Mouse (Mus musculus): ENCODE measurements at regions not wholly inside any gene's neighbourhood (a gene's known extent, or its start where the extent isn't known, plus 50 kb on each side); places are given as distances from the start of the nearest gene placed in this dataset.
A peak's percentile ranks its signal among the peaks of the same experiment; 100 is the strongest.

DNA sequence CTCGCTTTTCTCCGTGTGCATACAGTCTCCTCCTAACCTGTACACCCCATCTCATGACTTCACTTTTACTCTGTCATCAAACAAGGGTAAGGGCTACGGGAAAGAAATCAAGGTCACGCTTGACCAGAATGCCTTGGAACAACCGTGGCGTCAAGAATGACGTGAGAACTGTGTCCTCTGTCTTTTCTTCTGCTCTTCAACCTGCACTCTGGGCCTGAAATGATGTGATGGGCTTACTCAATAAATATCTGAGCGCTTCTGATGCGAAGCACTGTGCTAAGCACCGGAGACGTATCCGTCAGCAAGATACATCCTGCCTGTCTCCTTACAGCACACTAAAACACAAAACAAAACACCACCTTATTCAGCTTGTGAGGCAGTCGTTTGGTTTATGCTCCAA is 185.8 kb upstream of the Mkln1 start:
- no peak for ATAC-seq (ENCODE audit: poor library complexity, severe bottlenecking)

DNA sequence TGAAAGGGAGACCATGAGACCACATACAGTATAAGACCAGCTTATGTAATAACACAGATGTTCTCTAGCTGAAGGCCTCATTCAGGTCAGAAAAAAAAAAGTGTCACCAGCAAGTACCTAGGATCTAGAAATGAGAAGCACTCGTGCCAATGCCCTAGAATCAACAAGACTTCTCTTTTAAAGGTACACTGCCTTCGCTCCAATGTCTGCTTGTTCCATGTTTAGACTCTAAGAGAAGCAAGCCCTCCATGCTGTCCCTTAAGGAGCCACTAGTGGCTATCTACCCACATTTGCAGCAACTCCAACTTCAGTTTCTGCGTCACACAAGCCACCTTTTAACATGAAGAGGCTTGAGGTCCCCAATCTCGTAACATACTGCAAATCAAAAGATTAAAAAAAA is 185.4 kb upstream of the Mkln1 start:
- no peak for ATAC-seq (ENCODE audit: poor library complexity, severe bottlenecking)

DNA sequence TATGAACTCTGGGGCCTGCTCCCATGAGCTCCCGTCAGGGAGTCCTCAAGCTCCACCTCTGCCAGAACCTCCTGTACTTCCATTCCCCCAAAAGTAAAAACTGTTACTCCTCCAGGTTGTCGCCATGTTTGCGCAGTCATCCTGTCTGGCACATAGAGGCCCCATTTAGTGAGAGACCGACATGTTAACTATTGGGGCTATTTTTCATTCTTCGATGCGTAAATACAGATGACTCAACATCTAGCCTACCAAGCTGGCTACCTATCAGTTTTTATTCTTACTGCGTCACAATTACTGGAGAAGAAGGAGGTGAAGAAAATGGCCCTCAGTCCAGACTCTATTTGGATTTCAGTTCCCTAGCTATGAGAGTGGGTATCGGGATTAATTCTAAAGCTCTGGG is 182.9 kb upstream of the Mkln1 start:
- ATAC-seq (ENCODE audit: poor library complexity, severe bottlenecking) = no peak

DNA sequence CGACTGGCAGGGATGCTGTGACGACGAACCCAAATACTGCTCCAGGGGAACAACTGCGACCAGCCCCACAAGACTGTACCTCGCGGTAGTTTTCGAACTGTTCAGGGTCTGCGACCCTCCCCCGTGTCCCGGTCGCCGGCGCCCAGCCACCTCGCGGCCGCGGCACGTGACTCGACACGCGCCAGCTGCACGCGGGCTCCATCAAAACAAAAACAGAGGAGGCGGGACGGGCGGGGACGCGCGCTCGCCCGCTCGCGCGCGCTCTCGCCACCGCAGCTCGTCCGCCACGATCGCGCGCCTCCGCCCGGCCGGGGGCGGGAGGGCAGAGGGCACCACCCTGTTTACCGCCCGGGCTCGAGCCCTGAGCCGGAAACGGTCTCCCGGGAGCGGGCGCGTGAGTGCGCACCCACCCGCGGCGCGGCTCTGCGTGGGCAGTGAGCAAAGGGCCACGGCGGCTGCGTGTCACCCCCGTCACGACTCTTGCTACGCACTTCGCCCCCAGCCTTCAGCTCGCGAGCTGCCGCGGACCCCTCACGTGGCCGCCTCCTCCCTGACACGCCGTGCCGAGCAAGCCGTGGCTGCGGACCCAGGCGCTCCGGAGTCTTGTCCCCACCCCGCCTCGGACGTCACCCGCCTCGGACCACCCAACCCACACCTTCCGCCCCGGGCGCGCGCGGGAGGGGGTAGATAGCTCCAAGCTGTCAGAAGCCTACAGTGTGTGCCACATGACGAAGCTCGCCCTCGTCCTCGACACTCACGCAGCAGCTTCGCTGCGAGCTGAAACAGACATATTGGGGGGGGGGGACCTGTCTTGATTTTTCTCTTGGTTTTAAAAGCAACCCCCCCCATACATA is 182.1 kb upstream of the Mkln1 start:
- peak; percentile 53 for ATAC-seq (ENCODE audit: poor library complexity, severe bottlenecking)

DNA sequence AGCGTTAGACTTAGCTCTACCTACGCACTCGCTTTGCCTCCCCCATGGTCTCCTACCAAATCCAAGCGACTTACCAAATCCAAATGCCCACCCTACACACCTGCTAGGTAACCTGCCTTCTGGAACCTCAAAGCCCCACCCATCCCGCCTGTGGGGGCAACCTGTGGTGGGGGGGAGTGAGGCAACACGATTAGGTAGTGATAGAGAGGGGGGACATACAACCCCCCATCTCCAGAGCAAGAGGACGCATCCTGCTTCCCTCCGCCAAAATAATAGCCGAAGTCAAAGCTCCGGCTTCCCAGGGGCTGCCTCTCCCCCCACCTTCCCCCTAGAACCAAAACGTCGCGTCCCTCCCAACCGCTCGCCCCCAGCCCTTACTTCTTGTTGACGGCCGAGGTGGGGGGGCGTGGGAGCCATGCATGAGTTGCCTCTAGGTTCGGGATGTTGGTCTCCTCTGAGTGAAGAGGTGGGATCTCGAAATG is 181.4 kb upstream of the Mkln1 start:
- no peak for ATAC-seq (ENCODE audit: poor library complexity, severe bottlenecking)

DNA sequence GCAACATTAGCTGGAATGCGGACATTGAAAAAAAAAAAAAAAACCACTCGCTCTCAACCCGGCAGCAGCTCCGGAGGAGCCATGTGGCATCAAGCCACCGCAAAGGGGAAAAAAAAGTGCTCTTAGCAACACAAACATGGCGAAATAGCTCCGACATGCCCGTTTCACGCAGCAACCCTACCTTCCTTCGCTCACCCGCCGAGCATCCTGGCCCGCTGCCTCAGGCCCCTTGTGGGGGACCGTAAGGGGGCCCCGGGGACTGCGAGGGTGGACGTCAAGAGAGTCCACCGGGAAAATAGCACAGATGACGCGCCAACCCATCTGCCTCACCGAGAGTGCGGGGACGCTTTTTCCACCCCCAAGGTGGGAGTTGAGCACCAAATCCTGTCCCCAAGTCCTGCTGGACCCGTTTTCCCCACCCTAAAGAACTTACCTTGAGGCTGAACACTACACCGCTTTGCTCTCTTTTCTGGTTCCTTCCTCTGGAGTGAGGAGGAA is 180.8 kb upstream of the Mkln1 start:
- ATAC-seq (ENCODE audit: poor library complexity, severe bottlenecking) = peak; percentile 10; the same call in 1 of the 2 replicates

DNA sequence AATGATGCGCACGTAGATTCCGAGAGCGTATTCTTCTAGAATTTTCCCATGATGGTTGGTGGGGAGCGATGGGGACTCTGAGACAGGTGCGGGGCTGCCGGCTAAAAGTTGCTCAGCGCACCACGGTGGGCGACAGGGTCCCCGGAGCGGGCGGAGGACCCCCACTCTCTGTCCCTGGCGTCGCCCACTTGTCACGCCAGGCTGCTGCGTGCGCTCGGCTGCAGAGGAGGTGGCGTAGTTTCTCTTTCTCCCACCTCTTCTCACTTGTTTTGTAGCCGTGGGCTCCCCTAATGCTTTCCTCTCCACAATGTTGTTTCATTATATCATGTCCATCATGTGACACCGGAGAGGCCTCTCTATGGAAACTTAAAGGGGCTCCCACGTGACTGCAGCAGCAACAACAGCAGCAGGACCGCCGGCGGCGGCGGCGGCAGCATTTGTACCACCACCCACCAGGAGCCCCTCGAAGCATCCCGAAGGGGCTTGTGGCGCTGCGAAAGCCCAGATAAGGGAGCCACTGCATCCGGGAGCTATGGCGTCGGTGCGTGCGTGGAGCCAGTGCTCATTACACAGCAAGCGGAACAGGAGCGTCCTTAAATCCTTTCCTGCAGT is 180.3 kb upstream of the Mkln1 start:
- peak; percentile 36 for ATAC-seq (ENCODE audit: poor library complexity, severe bottlenecking)

DNA sequence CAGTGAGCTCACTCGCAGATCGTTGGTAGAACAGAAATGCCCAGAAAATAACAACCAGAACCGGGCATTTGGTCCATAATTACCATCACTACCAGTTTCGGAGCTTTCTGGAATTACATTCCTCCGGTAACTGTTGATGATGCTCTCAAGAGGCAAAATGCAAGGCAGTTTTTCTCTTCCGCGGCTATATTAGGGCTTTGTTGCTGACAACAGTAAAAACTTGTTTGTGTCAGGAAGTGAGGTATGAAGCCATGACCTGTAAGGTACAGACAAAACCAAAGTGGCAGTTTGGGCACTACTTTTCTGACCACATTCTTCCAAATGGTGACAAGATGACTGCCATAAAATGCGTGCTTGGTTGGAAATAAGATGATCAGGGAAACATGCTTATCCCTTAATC is 179.7 kb upstream of the Mkln1 start:
- ATAC-seq (ENCODE audit: poor library complexity, severe bottlenecking) = no peak

DNA sequence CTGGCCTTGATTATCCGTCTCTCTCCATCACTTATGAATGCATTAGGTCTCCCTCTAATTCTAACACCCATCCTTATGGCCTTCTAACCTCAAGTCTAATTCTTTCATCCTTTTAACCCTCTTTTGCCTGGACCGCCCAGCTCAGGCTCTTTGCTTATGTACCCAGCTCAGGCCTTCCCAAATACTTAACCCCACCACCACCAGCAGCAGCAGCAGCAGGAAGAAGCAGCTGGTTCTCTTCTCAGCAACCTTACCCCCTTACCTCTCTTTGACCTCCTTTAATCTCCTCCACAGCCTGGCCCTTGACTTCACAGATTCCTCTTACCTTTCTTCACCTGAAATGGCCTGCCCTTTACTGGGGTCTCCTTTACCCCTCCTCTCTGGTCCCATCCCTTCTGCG is 178.8 kb upstream of the Mkln1 start:
- no peak for ATAC-seq (ENCODE audit: poor library complexity, severe bottlenecking)

DNA sequence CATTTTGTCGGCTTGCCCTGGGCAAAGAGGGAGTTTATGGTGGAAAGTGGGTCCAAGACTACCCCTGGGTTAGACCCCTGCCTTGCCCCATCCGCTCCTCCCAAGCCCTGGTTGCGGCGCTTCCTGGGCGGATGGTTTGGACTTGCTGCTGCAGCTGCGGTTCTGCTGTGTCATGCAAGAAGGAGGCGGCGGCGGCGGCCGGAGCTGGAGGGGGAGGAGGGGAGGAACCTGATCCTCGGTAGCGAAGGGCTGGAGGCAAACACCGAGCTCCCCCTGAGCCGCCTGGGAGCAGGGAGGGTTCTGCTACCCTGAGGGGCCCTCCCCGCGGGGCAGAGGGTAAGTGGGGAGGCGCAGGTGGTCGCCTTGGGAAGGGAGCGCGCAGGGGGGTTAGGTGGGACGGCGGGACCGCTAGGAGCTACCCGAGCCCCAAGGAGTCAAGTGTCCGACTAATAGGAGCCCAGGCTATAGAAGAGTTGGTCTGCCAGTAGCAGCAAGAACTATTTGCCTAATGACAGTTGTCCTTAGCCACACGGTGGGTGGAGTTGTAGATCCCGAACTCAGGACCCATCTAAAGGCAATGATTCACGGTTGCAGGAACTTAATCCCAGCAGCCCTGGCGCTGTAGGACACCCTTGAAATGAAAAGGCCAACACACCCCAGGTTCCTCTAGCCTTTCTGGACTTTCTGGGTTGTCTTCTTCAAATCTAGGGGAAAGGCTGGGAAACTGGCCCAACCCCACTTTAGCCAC is 178.2 kb upstream of the Mkln1 start:
- ATAC-seq (ENCODE audit: poor library complexity, severe bottlenecking) = peak; percentile 49

DNA sequence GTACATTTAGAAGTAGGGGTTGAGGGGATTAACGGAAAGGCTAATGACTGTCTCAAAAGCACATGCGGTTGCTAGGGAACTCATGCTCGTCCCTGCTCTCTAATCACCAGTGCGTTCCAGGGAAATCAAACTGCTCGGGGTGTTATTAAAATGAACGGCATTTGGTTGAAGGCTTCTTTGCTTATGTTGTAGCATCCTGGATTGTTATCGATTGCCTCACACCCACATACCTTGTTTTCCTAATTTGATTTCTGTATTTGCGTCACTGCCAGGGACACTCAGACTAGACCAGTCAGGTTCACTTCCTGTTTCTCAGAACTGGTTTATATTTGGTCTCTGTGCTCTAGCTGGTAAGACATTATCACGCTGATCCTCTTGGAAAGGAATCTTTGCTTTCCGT is 177.0 kb upstream of the Mkln1 start:
- ATAC-seq (ENCODE audit: poor library complexity, severe bottlenecking) = peak; percentile 34; the same call in 1 of the 2 replicates

DNA sequence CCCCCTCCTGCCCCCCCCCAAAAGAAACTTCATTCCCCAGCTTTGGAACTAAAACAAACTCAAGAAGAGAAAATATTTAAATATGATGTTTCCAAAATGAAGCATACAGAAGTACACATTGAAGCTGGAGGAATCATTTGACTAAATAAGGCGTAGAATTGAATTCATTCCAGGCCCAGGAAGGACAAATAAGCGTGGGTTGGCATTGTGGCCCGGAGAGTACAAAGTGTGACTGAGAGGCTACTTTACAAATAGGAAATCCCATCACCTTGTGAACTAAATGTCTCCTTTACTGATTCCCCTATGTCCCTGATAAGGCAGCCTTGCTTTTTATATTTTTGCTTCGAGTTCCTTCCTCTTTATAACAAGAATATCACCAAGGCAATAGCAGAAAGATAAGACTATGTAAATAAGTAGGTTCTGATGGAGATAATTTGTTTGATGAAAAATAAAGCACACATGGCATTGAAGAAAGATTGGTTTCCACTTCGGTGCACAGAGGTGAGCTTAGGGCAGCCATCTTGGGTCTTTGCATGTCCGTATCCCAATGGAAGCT is 176.4 kb upstream of the Mkln1 start:
- ATAC-seq (ENCODE audit: poor library complexity, severe bottlenecking) = no peak

DNA sequence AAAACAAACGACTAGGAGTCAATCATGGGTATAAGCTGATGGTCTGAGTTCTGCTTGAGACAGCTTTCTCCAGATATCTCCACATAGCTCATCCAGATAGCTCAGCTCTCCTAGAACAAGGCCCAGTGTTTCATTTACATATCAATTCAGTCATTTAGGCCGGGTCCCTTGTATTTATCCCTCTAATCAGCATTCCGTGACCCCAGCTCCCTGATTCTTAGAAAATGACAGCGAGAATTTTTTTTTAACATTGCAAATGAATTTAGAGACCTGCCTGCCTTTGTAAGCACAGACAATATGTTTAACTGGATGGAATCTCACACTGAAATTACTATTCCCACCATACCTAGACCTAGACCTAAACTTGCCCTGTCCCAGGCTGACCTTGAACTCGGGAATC is 171.1 kb upstream of the Mkln1 start:
- ATAC-seq (ENCODE audit: poor library complexity, severe bottlenecking) = no peak

DNA sequence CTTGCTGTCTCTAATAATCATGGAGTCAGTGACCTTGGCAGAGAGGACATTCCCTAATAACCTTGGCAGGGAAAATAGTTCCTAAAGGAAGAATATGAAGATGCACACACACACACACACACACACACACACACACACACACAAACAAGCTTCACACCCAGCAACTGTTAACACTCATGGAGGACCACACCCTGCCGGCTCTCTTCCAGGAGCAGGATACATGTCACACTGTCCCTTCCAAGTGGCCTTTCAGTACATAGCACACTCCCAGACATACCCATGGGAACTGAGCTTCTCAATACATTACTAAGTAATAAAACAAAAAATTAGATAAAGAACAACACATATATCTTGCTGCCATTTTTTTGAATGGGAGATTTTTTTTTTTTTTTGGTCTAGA is 170.5 kb upstream of the Mkln1 start:
- ATAC-seq (ENCODE audit: poor library complexity, severe bottlenecking) = no peak

DNA sequence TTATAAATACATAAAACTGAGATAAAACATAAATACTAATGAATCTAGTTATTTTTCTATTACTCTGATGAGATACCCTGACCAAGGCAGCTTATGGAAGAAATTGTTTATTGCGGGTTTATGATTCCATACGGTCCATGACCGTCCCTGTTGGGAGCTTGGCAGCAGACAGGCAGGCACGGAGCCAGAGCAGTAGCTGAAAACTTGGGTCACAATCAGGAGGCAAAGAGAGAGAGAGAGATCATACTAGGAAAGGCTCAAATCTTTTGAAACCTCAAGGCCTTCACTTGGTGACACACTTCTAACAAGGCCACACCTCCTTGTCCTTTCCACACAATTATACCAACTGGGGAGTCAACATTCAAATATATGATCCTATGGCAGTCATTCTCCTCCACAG is 166.7 kb upstream of the Mkln1 start:
- no peak for ATAC-seq (ENCODE audit: poor library complexity, severe bottlenecking)

DNA sequence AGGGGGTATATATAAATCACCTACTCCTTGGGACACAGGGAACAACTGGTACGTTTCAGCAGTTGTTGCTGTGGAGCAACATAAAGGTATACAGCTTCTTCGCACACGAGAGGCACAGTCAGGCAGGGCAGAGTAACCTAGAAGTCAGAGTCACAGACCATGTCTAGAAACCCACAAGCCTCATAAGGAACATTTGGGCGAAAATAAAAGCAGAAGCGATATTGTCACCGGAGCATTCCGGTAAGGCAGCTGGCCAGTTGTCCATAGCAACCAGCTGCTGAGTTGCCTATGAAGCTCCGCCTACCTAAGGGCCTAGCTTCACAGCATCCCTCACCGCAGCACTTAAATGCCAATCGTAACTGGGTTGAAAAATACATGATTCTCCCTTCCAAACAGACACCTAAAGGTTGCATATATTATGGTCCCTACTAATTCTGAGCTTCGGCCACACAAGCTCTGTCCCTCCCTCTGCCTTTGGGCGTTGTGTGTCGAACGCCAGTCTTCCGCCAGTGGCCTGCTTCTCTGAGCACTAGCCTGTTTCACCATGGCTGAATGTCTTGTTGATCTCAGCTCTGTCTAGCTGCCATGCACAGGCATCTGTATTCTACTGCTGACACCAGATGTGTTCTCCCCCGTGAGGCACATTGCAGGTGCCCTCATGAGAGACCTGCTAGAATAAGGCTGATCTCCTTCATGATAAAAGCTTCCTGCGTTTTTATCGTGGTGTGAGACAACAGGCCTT is 165.1 kb upstream of the Mkln1 start:
- ATAC-seq (ENCODE audit: poor library complexity, severe bottlenecking) = peak; percentile 86

DNA sequence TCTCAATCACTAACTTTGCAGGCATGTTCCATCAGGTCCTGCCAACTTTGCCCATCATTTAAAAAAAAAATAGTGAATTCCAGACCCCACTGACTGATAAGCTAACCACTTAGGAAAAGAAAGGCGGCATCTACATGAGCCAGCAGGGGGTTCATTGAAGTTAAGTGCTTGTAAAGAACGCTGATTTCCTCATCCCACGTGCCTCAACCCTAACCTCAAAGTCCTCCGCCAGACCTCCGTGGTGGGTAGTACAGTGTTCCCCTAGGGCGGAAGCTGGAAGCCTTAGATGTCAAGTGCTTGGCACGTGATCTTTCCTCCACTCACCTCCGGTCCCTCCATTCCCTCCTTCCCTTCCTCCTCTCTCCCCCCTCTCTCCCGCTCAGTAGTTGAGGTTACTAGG is 158.5 kb upstream of the Mkln1 start:
- 0 out of 2 replicates have a peak, but pooled peaks have one; percentile 15 for ATAC-seq (ENCODE audit: poor library complexity, severe bottlenecking)

DNA sequence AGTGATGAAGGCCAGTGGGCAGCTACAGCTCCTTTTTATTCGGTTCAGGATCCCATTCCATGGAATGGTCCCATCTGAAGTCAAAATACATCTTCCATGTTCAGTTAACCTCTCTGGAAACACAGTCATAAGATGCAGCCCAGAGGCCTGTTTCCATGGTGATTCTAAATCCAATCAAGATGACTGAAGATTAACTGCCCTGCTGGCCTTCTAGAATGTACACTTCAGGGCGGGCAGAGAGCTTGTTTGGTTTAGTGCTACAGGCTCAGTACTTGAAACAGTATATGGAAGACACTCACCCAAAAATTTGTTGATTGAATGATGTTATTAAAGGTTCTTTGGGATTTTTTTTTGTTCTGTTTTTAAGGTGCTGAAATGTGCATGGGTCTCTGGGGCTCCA is 148.0 kb upstream of the Mkln1 start:
- no peak for ATAC-seq (ENCODE audit: poor library complexity, severe bottlenecking)

DNA sequence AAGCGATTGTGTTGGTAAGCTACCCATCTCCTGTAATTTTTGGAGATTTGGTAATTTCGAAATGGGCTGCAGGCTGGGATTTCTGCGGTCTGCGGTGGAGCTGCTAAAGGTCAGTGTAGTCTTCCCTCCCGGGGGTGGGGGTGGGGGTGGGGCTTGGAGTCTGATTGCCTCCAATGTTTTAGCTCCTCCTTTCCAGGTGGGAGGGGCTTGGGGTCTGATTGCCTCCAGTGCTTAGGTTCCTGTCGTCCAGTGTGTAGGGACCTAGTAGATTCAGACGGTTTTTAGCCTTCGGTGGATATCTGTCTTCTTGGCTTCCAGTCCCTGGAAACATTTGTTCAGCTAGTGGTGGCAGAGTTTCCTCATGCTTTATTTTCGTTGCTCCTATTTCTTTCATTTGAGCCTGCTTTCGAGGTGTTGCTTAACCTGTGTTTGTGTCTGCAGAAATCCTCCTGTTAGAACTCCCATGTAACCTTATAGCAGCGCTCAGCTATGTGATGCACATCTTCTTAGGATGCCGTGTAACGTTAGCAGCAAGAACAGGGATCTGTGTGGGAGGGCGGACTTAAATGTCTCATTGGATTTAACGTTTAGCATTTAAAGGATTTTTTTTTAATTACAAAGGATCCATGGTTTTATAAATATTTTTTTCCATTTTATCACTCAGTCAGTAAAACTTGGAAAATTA is 145.1 kb upstream of the Mkln1 start:
- peak; percentile 84 for ATAC-seq (ENCODE audit: poor library complexity, severe bottlenecking)
